Mouse (Mus musculus) CD4-positive helper T cell, adult 2 months (primary cell): ENCODE results near the gene Rgs17.

Experiments used
- DNase-seq: peaks from one replicate; pipeline ENCODE4 v3.0.0-alpha.2; 2012; ENCODE audit warnings: low read depth, missing footprints, low spot score

Rgs17 gene

GRCm38 (mm10) chr10:5824779-5825178 lies 97.4 kb downstream of the Rgs17 start:
- peak; percentile 86 for DNase-seq

GRCm38 (mm10) chr10:5823740-5824491 lies 98.3 kb downstream of the Rgs17 start, which contains the start of gene Mtrf1l:
TSS of gene Mtrf1l (minus strand) at chr10:5823910.
- peak; percentile 98 for DNase-seq

- DNase-seq = no peak
These were observed 98.9 kb downstream of the Rgs17 start for GRCm38 (mm10) chr10:5823291-5823739.

- no peak for DNase-seq
These were observed 103.4 kb downstream of the Rgs17 start for GRCm38 (mm10) chr10:5818772-5819171.

GRCm38 (mm10) chr10:5815968-5816367 lies 106.2 kb downstream of the Rgs17 start:
- no peak for DNase-seq

- no peak for DNase-seq
These were observed 108.5 kb downstream of the Rgs17 start for GRCm38 (mm10) chr10:5813724-5814123.

- no peak for DNase-seq
These were observed 114.5 kb downstream of the Rgs17 start for GRCm38 (mm10) chr10:5807683-5808082.

GRCm38 (mm10) chr10:5806996-5807395 lies 115.2 kb downstream of the Rgs17 start:
- DNase-seq = peak; percentile 10

- DNase-seq = no peak
These were observed 115.8 kb downstream of the Rgs17 start for GRCm38 (mm10) chr10:5806416-5806815.

GRCm38 (mm10) chr10:5805731-5806307 lies 116.4 kb downstream of the Rgs17 start:
- peak; percentile 99 for DNase-seq

GRCm38 (mm10) chr10:5805243-5805730 lies 116.9 kb downstream of the Rgs17 start, which contains the start of gene Fbxo5:
TSS of gene Fbxo5 (minus strand) at chr10:5805600.
- DNase-seq = peak; percentile 100

- DNase-seq = peak; percentile 18
These were observed 117.5 kb downstream of the Rgs17 start for GRCm38 (mm10) chr10:5804691-5805156.

GRCm38 (mm10) chr10:5803739-5804138 lies 118.5 kb downstream of the Rgs17 start:
- DNase-seq = no peak

GRCm38 (mm10) chr10:5802866-5803265 lies 119.3 kb downstream of the Rgs17 start:
- DNase-seq = peak; percentile 14

GRCm38 (mm10) chr10:5800490-5800889 lies 121.7 kb downstream of the Rgs17 start:
- DNase-seq = peak; percentile 49

GRCm38 (mm10) chr10:5798069-5798468 lies 124.1 kb downstream of the Rgs17 start:
- no peak for DNase-seq

GRCm38 (mm10) chr10:5790657-5791056 lies 131.5 kb downstream of the Rgs17 start:
- peak; percentile 14 for DNase-seq

GRCm38 (mm10) chr10:5786923-5787322 lies 135.3 kb downstream of the Rgs17 start:
- DNase-seq = peak; percentile 10
